Mouse (Mus musculus): ENCODE results near the gene Tgfbr3.

The Tgfbr3 gene

GRCm38 (mm10) chr5:107176796-107177195 is 112.6 kb downstream of the Tgfbr3 start:
- DNase-seq (ENCODE audit: low read depth, low spot score): no peak

GRCm38 (mm10) chr5:107176196-107176595 is 113.2 kb downstream of the Tgfbr3 start:
- DNase-seq (ENCODE audit: low read depth, low spot score): no peak

GRCm38 (mm10) chr5:107174188-107174587 is 115.2 kb downstream of the Tgfbr3 start:
- no peak for DNase-seq (ENCODE audit: low read depth, low spot score)

GRCm38 (mm10) chr5:107173483-107173882 is 115.9 kb downstream of the Tgfbr3 start:
- no peak for DNase-seq (ENCODE audit: low read depth, low spot score)

GRCm38 (mm10) chr5:107171861-107172260 is 117.6 kb downstream of the Tgfbr3 start:
- no peak for DNase-seq (ENCODE audit: low read depth, low spot score)

DNA sequence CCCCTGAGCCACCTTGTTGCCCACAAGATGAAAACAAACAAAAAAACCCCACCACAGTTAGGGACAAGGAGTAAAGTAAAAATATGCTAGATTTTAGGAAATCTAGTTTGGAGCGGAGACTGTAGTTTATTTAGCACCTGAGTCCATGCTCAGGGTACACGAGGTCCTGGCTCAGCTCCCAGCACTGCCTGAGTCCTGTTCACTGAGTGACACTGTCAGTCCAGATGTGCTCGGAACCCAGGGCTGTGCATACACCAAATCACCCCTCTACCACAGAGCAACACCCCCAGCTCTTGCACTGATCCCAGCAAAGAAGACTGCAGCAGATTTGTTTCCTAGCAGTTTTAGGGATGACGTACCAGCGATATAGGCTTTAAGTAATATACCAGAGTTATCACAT is 119.6 kb downstream of the Tgfbr3 start:
- DNase-seq (ENCODE audit: low read depth, low spot score): no peak

GRCm38 (mm10) chr5:107167872-107168300 is 121.5 kb downstream of the Tgfbr3 start:
- no peak for DNase-seq (ENCODE audit: low read depth, low spot score)

DNA sequence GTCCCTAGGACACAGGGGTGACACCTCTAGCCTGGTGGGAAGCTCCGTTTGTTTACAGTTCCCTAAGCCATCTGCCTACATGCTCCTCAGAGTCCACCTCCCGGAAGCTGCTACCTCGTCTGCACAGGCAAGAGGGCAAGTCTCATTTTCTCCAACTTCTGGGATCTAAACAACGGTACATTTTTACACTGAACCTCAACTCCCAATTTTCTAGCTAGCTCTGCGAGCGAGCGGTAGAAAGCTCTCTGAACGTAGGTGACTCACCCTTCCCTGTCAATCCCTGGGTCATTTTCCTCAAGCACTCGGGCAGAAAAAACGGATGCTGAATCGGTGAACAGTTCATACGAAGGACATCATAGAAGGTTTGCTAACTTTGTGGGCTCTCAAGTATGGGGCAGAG is 122.1 kb downstream of the Tgfbr3 start:
- no peak for DNase-seq (ENCODE audit: low read depth, low spot score)

- DNase-seq (ENCODE audit: low read depth, low spot score): no peak
Observed at GRCm38 (mm10) chr5:107166659-107167370, 122.6 kb downstream of the Tgfbr3 start.

DNA sequence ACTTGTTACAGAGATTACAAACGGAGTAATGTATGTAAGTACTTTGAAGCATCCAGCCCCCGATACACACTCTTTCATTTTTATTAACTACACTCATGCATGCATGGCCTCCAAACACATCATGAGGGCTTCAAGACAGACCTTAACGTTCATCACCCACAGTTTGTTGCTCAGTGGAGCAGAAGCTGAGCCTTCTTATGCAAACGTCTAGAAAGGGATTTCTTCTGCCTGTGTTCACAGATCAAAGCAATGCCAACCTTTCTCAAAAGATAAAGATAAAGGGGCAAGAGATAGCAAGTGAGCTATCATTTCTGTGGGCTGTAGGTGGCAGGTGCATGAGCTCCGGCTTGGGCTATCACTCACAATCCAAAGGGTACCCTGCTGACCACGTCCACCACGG is 123.7 kb downstream of the Tgfbr3 start:
- DNase-seq (ENCODE audit: low read depth, low spot score): no peak

DNA sequence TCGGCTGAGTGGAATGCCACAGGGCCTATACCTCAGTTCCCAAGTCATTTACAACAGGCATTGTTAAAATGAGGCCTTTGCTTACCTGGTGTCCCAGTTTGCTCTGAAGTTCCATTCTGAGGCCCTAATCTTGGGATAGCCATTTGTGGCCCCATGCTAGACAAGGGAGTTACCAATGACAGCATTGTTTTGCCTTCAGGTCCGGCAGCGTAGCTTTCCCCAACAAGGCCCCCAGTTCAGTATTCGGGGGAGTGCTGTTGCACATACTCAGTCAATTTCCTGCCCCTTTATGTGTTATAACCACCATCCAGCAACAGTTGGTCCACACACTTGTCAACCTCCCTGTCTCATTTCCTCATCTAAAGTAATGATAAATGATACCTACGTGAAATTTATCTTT is 124.2 kb downstream of the Tgfbr3 start:
- no peak for DNase-seq (ENCODE audit: low read depth, low spot score)

- DNase-seq (ENCODE audit: low read depth, low spot score): no peak
Observed at GRCm38 (mm10) chr5:107164856-107165255, 124.6 kb downstream of the Tgfbr3 start.

DNA sequence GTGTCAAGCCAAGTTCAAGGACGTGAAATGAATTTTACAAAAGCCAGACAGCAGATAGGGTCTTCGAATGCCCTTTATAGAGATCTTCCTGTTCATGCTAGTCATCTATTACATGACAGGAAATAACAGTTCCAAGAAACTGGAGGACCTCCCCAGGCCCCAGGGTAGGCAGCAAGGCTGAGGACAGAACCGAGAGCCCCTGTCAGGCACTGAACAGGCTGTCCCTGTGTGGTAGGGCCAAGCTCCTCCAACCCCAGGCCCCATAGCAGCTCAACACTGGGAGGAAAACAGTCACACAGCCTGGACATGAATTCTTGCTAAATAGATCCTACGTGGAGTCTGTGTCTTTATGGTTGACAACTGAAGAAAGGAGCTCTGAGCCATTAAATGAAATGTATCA is 125.3 kb downstream of the Tgfbr3 start:
- no peak for DNase-seq (ENCODE audit: low read depth, low spot score)

DNA sequence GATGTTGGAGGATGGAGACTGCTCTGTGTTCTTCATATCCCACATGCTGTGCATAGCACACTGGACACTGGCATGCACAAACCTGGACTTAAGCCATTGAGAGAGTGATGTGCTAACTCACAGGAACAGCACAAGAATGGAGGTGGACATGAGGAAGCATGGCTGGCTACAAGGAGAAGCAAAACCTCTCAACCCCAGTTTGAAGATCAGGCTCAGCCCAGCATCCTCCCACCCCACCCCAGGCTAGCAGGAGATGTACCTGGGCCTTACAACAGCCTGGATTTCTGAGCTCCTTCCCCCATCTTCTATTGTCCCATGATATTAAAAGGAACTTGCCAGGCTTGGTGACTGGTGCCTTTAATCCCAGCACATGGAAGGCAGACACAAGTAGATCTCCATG is 126.1 kb downstream of the Tgfbr3 start:
- DNase-seq (ENCODE audit: low read depth, low spot score): no peak

- DNase-seq (ENCODE audit: low read depth, low spot score): no peak
Observed at GRCm38 (mm10) chr5:107162812-107163211, 126.6 kb downstream of the Tgfbr3 start.

DNA sequence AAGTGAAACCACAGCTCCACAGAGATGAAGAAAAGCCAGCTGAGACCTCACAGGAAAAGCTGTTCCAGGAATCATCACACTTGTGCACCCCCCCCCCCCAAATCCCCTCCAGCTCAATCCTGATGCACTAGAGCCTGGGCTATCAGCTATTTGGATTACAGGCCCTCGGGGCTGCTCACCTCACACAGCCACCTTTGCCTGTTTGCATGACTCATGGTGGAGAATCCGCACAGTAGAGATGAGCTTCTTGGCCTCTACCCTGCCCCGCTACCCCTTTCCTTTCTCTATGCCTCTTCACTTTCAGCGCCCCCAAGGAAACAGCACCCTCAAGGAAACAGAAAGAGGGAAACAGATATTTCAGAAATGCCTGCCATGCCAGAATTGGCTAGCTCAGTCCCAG is 127.1 kb downstream of the Tgfbr3 start:
- DNase-seq (ENCODE audit: low read depth, low spot score): no peak

- no peak for DNase-seq (ENCODE audit: low read depth, low spot score)
Observed at GRCm38 (mm10) chr5:107159914-107160890, 129.2 kb downstream of the Tgfbr3 start.

DNA sequence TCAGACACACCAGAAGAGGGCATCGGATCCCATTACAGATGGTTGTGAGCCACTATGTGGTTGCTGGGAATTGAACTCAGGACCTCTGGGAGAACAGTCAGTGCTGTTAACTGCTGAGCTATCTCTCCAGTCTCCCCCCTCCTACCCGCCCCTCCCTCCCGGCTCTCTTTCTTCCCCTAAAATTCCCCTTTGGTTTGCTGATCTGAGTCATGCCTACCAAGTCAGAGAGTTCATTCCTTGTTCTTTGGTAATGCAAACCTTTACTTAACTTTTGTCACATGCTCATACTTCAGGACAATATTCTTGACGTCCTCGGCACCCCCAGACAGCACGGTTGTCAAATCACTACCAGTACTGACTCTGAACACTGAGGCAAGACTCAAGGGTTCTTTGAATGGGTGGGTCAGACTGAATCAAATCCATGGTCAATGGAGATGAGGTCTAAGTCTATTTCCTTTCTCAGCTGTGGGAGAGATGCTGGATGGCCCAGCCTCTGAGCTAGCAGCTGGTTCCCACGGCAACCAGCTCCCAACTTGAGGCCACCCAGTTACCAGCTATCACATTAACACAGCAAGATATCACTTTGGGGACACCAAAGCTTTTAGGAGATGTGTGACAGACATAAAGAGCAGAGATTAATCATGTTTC is 130.8 kb downstream of the Tgfbr3 start:
- peak; percentile 55 for DNase-seq (ENCODE audit: low read depth, low spot score)

DNA sequence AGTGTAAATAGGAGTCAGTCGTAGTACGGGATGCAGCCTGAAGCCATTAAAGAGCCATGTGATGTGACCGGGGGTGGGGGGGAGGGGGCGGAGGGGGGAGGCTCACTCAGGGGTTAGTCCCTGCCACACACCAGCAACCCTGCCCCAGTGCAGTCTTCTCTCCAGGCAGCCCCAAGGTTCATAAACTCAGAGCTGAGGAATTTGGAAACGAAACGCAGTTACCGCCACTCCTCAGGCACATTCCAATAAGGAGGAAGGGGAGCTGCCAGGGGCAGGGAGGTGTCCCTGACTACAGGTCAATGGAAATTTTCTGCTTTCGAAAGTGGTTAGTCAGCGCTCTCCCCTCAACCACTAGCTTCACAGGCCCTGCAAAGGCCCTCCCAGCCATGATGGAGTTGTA is 132.0 kb downstream of the Tgfbr3 start:
- DNase-seq (ENCODE audit: low read depth, low spot score): peak; percentile 67

- no peak for DNase-seq (ENCODE audit: low read depth, low spot score)
Observed at GRCm38 (mm10) chr5:107156096-107156495, 133.3 kb downstream of the Tgfbr3 start.

GRCm38 (mm10) chr5:107152989-107153388 is 136.4 kb downstream of the Tgfbr3 start:
- no peak for DNase-seq (ENCODE audit: low read depth, low spot score)

DNA sequence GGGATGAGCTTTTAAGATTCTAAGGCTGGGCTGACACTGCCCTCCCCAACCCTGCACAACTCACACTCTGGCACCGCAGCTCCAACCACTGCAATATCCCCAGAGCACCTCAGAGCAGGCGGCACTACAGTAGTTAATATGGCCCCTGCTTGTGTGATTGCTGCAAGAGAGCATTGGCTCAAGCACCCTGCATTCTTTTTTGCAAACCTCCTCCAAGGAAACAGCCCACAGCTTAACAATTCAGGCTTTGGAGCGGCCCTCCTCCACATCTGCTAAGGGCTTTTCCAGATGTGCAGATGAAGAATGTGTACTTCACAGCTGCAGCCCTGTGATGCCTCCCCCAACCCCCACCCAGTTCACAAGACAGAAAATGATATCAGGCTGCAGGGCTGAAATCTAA is 138.1 kb downstream of the Tgfbr3 start:
- DNase-seq (ENCODE audit: low read depth, low spot score): peak; percentile 71

Data from mesoderm, embryonic 11.5 days (tissue).